Mouse (Mus musculus) G1E (cell line): Measurements from ENCODE around the gene Pou2f2. TPM values are rescaled to one million over a fixed set of nuclear protein-coding genes. Genes with fewer than 3 reads are reported as not detected.
A peak's percentile ranks its signal among the peaks of the same experiment; 100 is the strongest.

Source experiments
- ATAC-seq: 2 replicates; pipeline ENCODE4 v1.8.0; 2016; ENCODE audit warnings: mild to moderate bottlenecking; ENCODE audit not compliant: insufficient number of reproducible peaks, poor library complexity, low FRiP score, severe bottlenecking; ENCODE audit errors: extremely low read depth
- DNase-seq: peaks from one replicate; pipeline ENCODE4 v3.0.0; 2012; ENCODE audit warnings: low spot score
- H3K27me3 ChIP-seq: 2 replicates; pipeline ENCODE4 v1.6.1; 2012; ENCODE audit warnings: mild to moderate bottlenecking, low read length, inconsistent platforms; ENCODE audit not compliant: insufficient read depth
- H3K36me3 ChIP-seq: replicated peaks from 2 replicates; pipeline ENCODE3; 2012; ENCODE audit warnings: mild to moderate bottlenecking, inconsistent platforms
- H3K4me1 ChIP-seq: 2 replicates; pipeline ENCODE4 v1.6.1; 2012; ENCODE audit warnings: low read depth, low read length, inconsistent platforms, mixed read lengths; ENCODE audit not compliant: insufficient read depth
- H3K4me3 ChIP-seq: 2 replicates; pipeline ENCODE4 v1.5.1; 2012; ENCODE audit warnings: low read depth, mild to moderate bottlenecking, inconsistent platforms, low read length, moderate library complexity, mixed read lengths
- H3K9me3 ChIP-seq: replicated peaks from 2 replicates; pipeline ENCODE4 v1.6.1; 2012; ENCODE audit warnings: inconsistent platforms
- CTCF ChIP-seq: IDR thresholded peaks from 2 replicates; pipeline ENCODE4 v1.5.1; 2012; ENCODE audit warnings: low read depth, low read length, inconsistent platforms, mixed read lengths
- GATA1 ChIP-seq: IDR thresholded peaks from 2 replicates; pipeline ENCODE4 v1.6.1; 2012; ENCODE audit warnings: borderline replicate concordance, low read length, inconsistent platforms, mixed read lengths
- GATA2 ChIP-seq: IDR thresholded peaks from 2 replicates; pipeline ENCODE4 v1.6.1; 2012; ENCODE audit warnings: low read depth, low read length, inconsistent platforms, borderline replicate concordance
- POLR2AphosphoS5 ChIP-seq: IDR thresholded peaks from 2 replicates; pipeline ENCODE4 v1.6.1; 2012; ENCODE audit warnings: low read depth, low read length, inconsistent platforms; ENCODE audit not compliant: insufficient replicate concordance
- TAL1 ChIP-seq: conservative IDR thresholded peaks from 2 replicates; pipeline ENCODE4 v1.6.1; 2012; ENCODE audit warnings: low read depth, low read length, inconsistent platforms, mixed read lengths
- polyA plus RNA-seq: library from polyadenylated mRNA; stranded (reverse); fragments of >175 nt; gene quantifications from 2 replicates; pipeline ENCODE4 v1.2.3, GENCODE M21; 2012
- total RNA-seq, 2 experiments: library from RNA; stranded (forward) in 1 of 2; stranded (reverse) in 1 of 2; fragments of 200-1000 nt in 1 of 2; fragments of >200 nt in 1 of 2; fragmentation: Nextera tagmentation in 1 of 2; gene quantifications; 2 replicates each; pipeline ENCODE4 v1.2.3; 2014 to 2017

Gene Pou2f2
- total and polyA plus RNA-seq, 3 experiments = 0.16 to 0.59 (median 0.38) TPM

GRCm38 (mm10) chr7:25210482-25210881 is 31.0 kb upstream of the Pou2f2 start:
- DNase-seq = no peak
- H3K4me3 ChIP-seq = no peak overlapping the region
- TF ChIP-seq GATA1 (no peak), TAL1 (no peak), CTCF (no peak)
- H3K36me3 ChIP-seq = peaks cover 97% of the 10 kb centered on the region
- H3K9me3 ChIP-seq = no peaks in the 10 kb centered on the region
- H3K27me3 ChIP-seq = no peaks in the 10 kb centered on the region
- ATAC-seq = no peak
- peaks cover 49% of the 10 kb centered on the region for H3K4me1 ChIP-seq

- Histone ChIP-seq H3K36me3 (peaks cover 98% of the 10 kb centered on the region), H3K4me1 (peaks cover 47% of the 10 kb centered on the region), H3K4me3 (peak overlapping the region; percentile 8; the same call in 1 of the 2 replicates), H3K9me3 (no peaks in the 10 kb centered on the region), H3K27me3 (no peaks in the 10 kb centered on the region)
- ATAC-seq (no peak), DNase-seq (no peak)
- TF ChIP-seq TAL1 (no peak), GATA1 (no peak), POLR2AphosphoS5 (no peak), GATA2 (no peak), CTCF (no peak)
Measured at GRCm38 (mm10) chr7:25209161-25209622, 29.7 kb upstream of the Pou2f2 start.

- H3K4me1 ChIP-seq = peaks cover 36% of the 10 kb centered on the region
- H3K27me3 ChIP-seq = no peaks in the 10 kb centered on the region; the same call in 1 of the 2 replicates
- no peak overlapping the region for H3K4me3 ChIP-seq
- H3K9me3 ChIP-seq = no peaks in the 10 kb centered on the region
- DNase-seq (no peak), ATAC-seq (no peak)
- peaks cover 100% of the 10 kb centered on the region for H3K36me3 ChIP-seq
- TF ChIP-seq TAL1 (no peak), GATA2 (no peak), CTCF (no peak), POLR2AphosphoS5 (no peak), GATA1 (no peak)
Measured at GRCm38 (mm10) chr7:25206094-25206830, 26.7 kb upstream of the Pou2f2 start.

- peaks cover 31% of the 10 kb centered on the region for H3K4me1 ChIP-seq
- no peak overlapping the region for H3K4me3 ChIP-seq
- H3K36me3 ChIP-seq = peaks cover 99% of the 10 kb centered on the region
- H3K27me3 ChIP-seq = no peaks in the 10 kb centered on the region; the same call in 1 of the 2 replicates
- ATAC-seq (no peak), DNase-seq (no peak)
- TF ChIP-seq POLR2AphosphoS5 (no peak), CTCF (no peak), GATA1 (no peak), GATA2 (no peak), TAL1 (no peak)
- no peaks in the 10 kb centered on the region for H3K9me3 ChIP-seq
Measured at GRCm38 (mm10) chr7:25205355-25206093, 26.0 kb upstream of the Pou2f2 start.

- no peaks in the 10 kb centered on the region; the same call in 1 of the 2 replicates for H3K27me3 ChIP-seq
- no peak for TF ChIP-seq GATA2
- H3K9me3 ChIP-seq = no peaks in the 10 kb centered on the region
- H3K4me3 ChIP-seq = no peak overlapping the region
- H3K4me1 ChIP-seq = peaks cover 12% of the 10 kb centered on the region
- ATAC-seq = no peak
- peaks cover 80% of the 10 kb centered on the region for H3K36me3 ChIP-seq
- no peak for DNase-seq
Measured at GRCm38 (mm10) chr7:25203624-25204023, 24.1 kb upstream of the Pou2f2 start.

GRCm38 (mm10) chr7:25197384-25198018 is 18.0 kb upstream of the Pou2f2 start:
- ATAC-seq (no peak), DNase-seq (no peak)
- Histone ChIP-seq H3K4me3 (no peak overlapping the region), H3K27me3 (peaks cover 19% of the 10 kb centered on the region), H3K36me3 (peaks cover 19% of the 10 kb centered on the region), H3K9me3 (no peaks in the 10 kb centered on the region), H3K4me1 (no peaks in the 10 kb centered on the region; the same call in 1 of the 2 replicates)
- no peak for TF ChIP-seq GATA2
- no peak for TF ChIP-seq CTCF

GRCm38 (mm10) chr7:25196107-25196506 is 16.6 kb upstream of the Pou2f2 start:
- TF ChIP-seq GATA1 (no peak), CTCF (no peak), TAL1 (no peak), POLR2AphosphoS5 (no peak), GATA2 (no peak)
- DNase-seq (no peak), ATAC-seq (no peak)
- Histone ChIP-seq H3K9me3 (no peaks in the 10 kb centered on the region), H3K36me3 (peaks cover 5% of the 10 kb centered on the region), H3K4me1 (no peaks in the 10 kb centered on the region; the same call in 1 of the 2 replicates), H3K4me3 (no peak overlapping the region), H3K27me3 (peaks cover 19% of the 10 kb centered on the region)
